Mouse (Mus musculus): ENCODE data around the gene Avpr1a. TPM values are rescaled to one million over a fixed set of nuclear protein-coding genes. Genes with fewer than 3 reads are reported as not detected.

The Avpr1a gene
- not detected in 2 replicates for polyA plus RNA-seq (2012; ENCODE audit: insufficient read depth, low replicate concordance)

DNA sequence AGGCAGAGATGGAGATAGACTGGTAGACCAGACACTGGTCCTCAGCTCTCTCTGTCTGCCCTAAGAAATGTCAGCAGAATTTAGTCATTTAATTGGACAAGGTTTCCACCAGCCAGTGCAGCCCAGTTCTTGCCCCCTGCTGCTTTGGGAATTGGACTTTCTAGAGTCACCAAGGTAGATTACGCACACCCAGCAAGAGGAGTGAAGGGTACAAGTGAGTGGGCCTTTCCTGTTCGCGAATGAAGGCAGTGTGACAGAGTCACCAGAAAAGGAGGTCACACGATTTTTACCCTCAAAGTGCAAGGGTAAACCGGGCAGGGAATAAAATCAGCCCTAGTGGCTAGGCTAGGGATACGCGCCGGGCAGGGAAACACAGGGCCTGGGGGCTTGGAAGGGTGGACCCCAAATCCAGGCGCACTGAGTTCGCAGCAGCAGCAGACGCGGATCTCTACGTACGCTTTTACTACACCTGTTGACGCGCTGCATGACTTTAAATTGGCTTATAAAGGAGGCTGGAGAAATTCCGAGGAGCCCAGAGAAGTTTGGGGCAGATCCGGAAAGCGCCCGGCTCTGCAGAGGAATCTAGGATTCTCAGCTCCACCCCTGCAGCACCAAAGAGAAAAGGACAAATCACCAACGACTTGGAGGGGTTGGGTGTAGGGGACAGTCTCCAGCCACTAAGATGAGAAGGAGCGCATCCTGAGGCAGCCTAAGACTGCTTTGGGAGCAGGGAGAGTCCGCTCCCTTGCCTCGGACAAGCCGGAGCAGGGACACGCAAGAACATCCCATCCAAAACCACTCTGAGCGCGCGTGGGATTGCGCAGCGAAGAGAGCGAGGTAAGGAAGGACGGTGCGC, at the start of gene Avpr1a:
TSS of gene Avpr1a (plus strand) at position 639 of the 856 bp plus-strand sequence.
- H3K27me3 ChIP-seq (replicated peaks) = peaks cover 30% of the 10 kb centered on the region
- H3K4me3 ChIP-seq (replicated peaks) = peak within 1 kb of the TSS; percentile 89
- H3K9me3 ChIP-seq = peaks cover 13% of the 10 kb centered on the region; the same call in 1 of the 2 replicates
- TF ChIP-seq FLI1 (IDR thresholded peaks at IDR 0.05; ENCODE audit: low read length) (no peak), GATA1 (IDR thresholded peaks at IDR 0.05; ENCODE audit: borderline replicate concordance, low read length) (no peak)
- H3K4me1 ChIP-seq = peaks cover 14% of the 10 kb centered on the region
- no peaks in the 10 kb centered on the region for H3K36me3 ChIP-seq (replicated peaks; ENCODE audit: low read length)

GRCm38 (mm10) chr10:122402270-122402669, 46.0 kb upstream of the Avpr1a start:
- H3K4me1 ChIP-seq = no peaks in the 10 kb centered on the region
- 0 out of 2 replicates have a peak, but pooled peaks cover 8% of the 10 kb centered on the region for H3K9me3 ChIP-seq
- TF ChIP-seq GATA1 (IDR thresholded peaks at IDR 0.05; ENCODE audit: borderline replicate concordance, low read length) (no peak), FLI1 (IDR thresholded peaks at IDR 0.05; ENCODE audit: low read length) (no peak)
- no peak overlapping the region for H3K4me3 ChIP-seq (replicated peaks)
- no peaks in the 10 kb centered on the region for H3K36me3 ChIP-seq (replicated peaks; ENCODE audit: low read length)
- H3K27me3 ChIP-seq (replicated peaks) = no peaks in the 10 kb centered on the region

DNA sequence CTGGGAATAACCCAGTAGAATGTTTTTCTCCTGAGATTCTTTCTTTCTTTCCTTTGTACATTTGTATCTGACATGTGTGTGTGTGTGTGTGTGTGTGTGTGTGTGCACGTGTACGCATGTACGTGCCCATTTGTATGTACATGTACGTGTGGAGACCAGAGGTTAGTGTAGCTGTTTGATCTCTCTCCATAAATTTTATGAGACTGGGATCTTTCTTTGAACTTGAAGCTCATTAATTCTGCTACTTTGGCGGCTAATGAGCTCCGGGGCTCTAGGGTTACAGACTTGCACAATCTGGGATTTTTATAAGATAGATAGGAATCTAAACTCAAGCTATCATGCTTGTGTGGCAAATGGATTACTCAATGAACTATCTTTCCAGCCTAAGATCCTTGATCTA, 42.0 kb upstream of the Avpr1a start:
- Histone ChIP-seq H3K4me1 (no peaks in the 10 kb centered on the region), H3K9me3 (0 out of 2 replicates have a peak, but pooled peaks cover 7% of the 10 kb centered on the region), H3K27me3 (replicated peaks) (no peaks in the 10 kb centered on the region), H3K4me3 (replicated peaks) (no peak overlapping the region), H3K36me3 (replicated peaks; ENCODE audit: low read length) (no peaks in the 10 kb centered on the region)
- TF ChIP-seq FLI1 (IDR thresholded peaks at IDR 0.05; ENCODE audit: low read length) (no peak), GATA1 (IDR thresholded peaks at IDR 0.05; ENCODE audit: borderline replicate concordance, low read length) (no peak)

GRCm38 (mm10) chr10:122408697-122409409, 39.4 kb upstream of the Avpr1a start:
- Histone ChIP-seq H3K4me1 (no peaks in the 10 kb centered on the region), H3K9me3 (peaks cover 9% of the 10 kb centered on the region; the same call in 1 of the 2 replicates), H3K27me3 (replicated peaks) (no peaks in the 10 kb centered on the region), H3K36me3 (replicated peaks; ENCODE audit: low read length) (no peaks in the 10 kb centered on the region), H3K4me3 (replicated peaks) (no peak overlapping the region)
- no peak for TF ChIP-seq FLI1 (IDR thresholded peaks at IDR 0.05; ENCODE audit: low read length)
- no peak for TF ChIP-seq GATA1 (IDR thresholded peaks at IDR 0.05; ENCODE audit: borderline replicate concordance, low read length)

GRCm38 (mm10) chr10:122410791-122411190, 37.5 kb upstream of the Avpr1a start:
- TF ChIP-seq FLI1 (IDR thresholded peaks at IDR 0.05; ENCODE audit: low read length) (no peak), GATA1 (IDR thresholded peaks at IDR 0.05; ENCODE audit: borderline replicate concordance, low read length) (no peak)
- H3K9me3 ChIP-seq = peaks cover 10% of the 10 kb centered on the region
- no peaks in the 10 kb centered on the region for H3K36me3 ChIP-seq (replicated peaks; ENCODE audit: low read length)
- H3K4me3 ChIP-seq (replicated peaks) = no peak overlapping the region
- H3K27me3 ChIP-seq (replicated peaks) = no peaks in the 10 kb centered on the region
- no peaks in the 10 kb centered on the region for H3K4me1 ChIP-seq

- no peaks in the 10 kb centered on the region for H3K27me3 ChIP-seq (replicated peaks)
- H3K4me3 ChIP-seq (replicated peaks) = no peak overlapping the region
- no peaks in the 10 kb centered on the region for H3K36me3 ChIP-seq (replicated peaks; ENCODE audit: low read length)
- peaks cover 4% of the 10 kb centered on the region; the same call in 1 of the 2 replicates for H3K9me3 ChIP-seq
- TF ChIP-seq FLI1 (IDR thresholded peaks at IDR 0.05; ENCODE audit: low read length) = no peak
- TF ChIP-seq GATA1 (IDR thresholded peaks at IDR 0.05; ENCODE audit: borderline replicate concordance, low read length) = no peak
- no peaks in the 10 kb centered on the region for H3K4me1 ChIP-seq
These were observed 15.6 kb upstream of the Avpr1a start for GRCm38 (mm10) chr10:122432690-122433089.

GRCm38 (mm10) chr10:122447275-122447674, 1.0 kb upstream of the Avpr1a start:
- H3K4me3 ChIP-seq (replicated peaks) = no peak overlapping the region
- peaks cover 30% of the 10 kb centered on the region for H3K27me3 ChIP-seq (replicated peaks)
- H3K36me3 ChIP-seq (replicated peaks; ENCODE audit: low read length) = no peaks in the 10 kb centered on the region
- TF ChIP-seq GATA1 (IDR thresholded peaks at IDR 0.05; ENCODE audit: borderline replicate concordance, low read length) (no peak), FLI1 (IDR thresholded peaks at IDR 0.05; ENCODE audit: low read length) (no peak)
- peaks cover 14% of the 10 kb centered on the region for H3K4me1 ChIP-seq
- H3K9me3 ChIP-seq = peaks cover 13% of the 10 kb centered on the region; the same call in 1 of the 2 replicates

DNA sequence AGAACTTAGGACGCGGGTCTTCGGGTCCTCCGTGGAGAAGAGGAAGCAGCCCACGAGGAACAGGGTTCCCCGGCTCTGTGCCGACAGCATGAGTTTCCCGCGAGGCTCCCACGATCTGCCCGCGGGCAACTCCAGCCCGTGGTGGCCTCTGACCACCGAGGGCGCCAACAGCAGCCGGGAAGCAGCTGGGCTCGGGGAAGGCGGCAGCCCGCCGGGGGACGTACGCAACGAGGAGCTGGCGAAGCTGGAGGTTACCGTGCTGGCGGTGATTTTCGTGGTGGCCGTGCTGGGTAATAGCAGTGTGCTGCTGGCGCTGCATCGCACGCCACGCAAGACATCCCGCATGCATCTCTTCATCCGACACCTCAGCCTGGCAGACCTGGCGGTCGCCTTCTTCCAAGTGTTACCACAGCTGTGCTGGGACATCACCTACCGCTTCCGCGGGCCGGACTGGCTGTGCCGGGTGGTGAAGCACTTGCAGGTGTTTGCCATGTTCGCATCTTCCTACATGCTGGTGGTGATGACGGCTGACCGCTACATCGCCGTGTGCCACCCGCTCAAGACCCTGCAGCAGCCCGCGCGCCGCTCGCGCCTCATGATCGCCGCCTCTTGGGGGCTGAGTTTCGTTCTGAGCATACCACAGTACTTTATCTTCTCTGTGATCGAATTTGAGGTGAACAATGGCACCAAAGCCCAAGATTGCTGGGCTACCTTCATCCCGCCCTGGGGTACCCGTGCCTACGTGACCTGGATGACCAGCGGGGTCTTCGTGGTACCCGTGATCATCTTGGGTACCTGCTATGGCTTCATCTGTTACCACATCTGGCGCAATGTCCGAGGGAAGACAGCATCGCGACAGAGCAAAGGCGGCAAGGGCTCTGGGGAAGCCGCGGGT, 665 bp downstream of the Avpr1a start:
- peak overlapping the region; percentile 89 for H3K4me3 ChIP-seq (replicated peaks)
- TF ChIP-seq GATA1 (IDR thresholded peaks at IDR 0.05; ENCODE audit: borderline replicate concordance, low read length) (no peak), FLI1 (IDR thresholded peaks at IDR 0.05; ENCODE audit: low read length) (no peak)
- peaks cover 13% of the 10 kb centered on the region; the same call in 1 of the 2 replicates for H3K9me3 ChIP-seq
- no peaks in the 10 kb centered on the region for H3K36me3 ChIP-seq (replicated peaks; ENCODE audit: low read length)
- peaks cover 17% of the 10 kb centered on the region for H3K4me1 ChIP-seq
- peaks cover 30% of the 10 kb centered on the region for H3K27me3 ChIP-seq (replicated peaks)

- TF ChIP-seq FLI1 (IDR thresholded peaks at IDR 0.05; ENCODE audit: low read length) (no peak), GATA1 (IDR thresholded peaks at IDR 0.05; ENCODE audit: borderline replicate concordance, low read length) (no peak)
- peaks cover 13% of the 10 kb centered on the region; the same call in 1 of the 2 replicates for H3K9me3 ChIP-seq
- H3K36me3 ChIP-seq (replicated peaks; ENCODE audit: low read length) = no peaks in the 10 kb centered on the region
- peaks cover 17% of the 10 kb centered on the region for H3K4me1 ChIP-seq
- peaks cover 30% of the 10 kb centered on the region for H3K27me3 ChIP-seq (replicated peaks)
- no peak overlapping the region for H3K4me3 ChIP-seq (replicated peaks)
These were observed 1.6 kb downstream of the Avpr1a start for GRCm38 (mm10) chr10:122449856-122450255.

Measured in megakaryocyte, embryonic 14.5 days (primary cell).